Mouse (Mus musculus): ENCODE measurements at regions not wholly inside any gene's neighbourhood (a gene's known extent, or its start where the extent isn't known, plus 50 kb on each side); places are given as distances from the start of the nearest gene placed in this dataset.
"Not testable (repeated sequence)": the region's sequence is repeated elsewhere in the genome, so short reads cannot be mapped to it uniquely, and the experiment has no call there.

DNA sequence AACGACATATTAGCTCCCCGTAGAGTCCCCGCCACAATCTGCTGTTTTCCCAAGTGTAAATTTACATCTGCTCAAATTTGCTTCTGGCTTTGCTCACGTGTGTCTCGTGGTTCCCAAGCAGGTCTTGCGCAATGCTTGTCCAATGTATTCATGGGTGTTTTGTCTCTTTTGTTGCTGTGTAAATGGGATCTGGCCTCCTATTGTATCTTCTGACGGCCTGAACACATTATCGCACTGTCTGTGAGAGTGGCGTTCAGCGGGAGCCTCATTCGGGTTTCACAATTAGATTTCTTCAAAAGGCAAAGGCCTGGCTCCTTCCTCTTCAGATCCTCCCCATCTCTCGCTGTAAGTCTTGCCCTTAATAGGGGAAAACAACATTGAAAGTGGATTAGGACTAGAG lies 274.5 kb downstream of the Fam19a5 start:
- peak; percentile 28 for DNase-seq (ENCODE audit: low spot score)
- Histone ChIP-seq H3K4me1 (peaks cover 22% of the 10 kb centered on the region), H3K4me3 (0 out of 2 replicates have a peak overlapping the region, but pooled peaks have one; percentile 14), H3K27me3 (ENCODE audit: low read depth, poor library complexity, severe bottlenecking) (peaks cover 55% of the 10 kb centered on the region), H3K9me3 (replicated peaks) (no peaks in the 10 kb centered on the region), H3K36me3 (no peaks in the 10 kb centered on the region), H3K27ac (replicated peaks) (no peak overlapping the region)
- WGBS: 41% methylated on average over 12 of the region's 12 CpGs

DNA sequence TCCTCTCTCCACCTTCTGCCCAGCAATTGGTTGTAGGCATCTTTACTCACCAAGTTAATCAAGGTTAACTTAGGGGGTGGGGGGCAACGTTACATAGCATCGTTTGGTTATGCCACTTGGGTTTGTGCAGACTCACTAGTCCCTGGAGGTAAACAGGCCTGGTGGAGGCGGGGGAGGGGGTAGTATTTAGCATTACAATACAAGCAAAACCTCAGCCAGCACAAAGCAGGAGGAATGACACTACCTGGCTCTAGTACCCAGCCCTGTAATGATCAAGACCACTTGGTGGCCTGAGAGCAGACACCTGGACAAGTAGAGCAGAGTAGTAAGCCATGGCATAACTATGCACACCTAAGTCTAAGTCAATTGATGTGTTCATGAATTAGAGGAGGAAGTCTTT lies 298.0 kb downstream of the Fam19a5 start:
- no peak overlapping the region for H3K4me3 ChIP-seq
- peaks cover 9% of the 10 kb centered on the region for H3K4me1 ChIP-seq
- WGBS: 55% methylated on average over 3 of the region's 3 CpGs

DNA sequence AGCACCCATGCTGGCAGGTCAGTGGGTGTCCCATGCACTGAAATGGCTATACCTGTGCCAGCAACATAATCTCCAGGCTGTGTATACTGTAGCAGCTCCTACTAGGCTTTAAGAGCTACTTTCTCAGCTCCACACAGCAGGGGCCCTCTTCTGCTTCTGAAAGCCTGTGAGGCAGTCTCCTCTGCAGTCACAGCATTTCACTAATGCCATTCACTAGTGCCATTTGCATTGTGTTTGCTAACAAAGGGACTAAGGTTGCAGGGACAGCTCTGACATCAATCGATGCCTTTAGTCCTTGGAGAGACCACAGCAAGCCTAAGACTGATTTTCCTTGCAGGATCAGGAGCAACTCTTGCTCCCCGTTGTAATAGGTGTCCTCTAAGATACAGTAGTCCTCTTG lies 315.0 kb downstream of the Fam19a5 start:
- H3K4me3 ChIP-seq: no peak overlapping the region
- peak; percentile 27 for DNase-seq (ENCODE audit: low spot score)
- no peaks in the 10 kb centered on the region for H3K36me3 ChIP-seq
- H3K9me3 ChIP-seq (replicated peaks): no peaks in the 10 kb centered on the region
- H3K27ac ChIP-seq (replicated peaks): peak overlapping the region; percentile 46; the same call in 1 of the 2 replicates
- 6% methylated on average over 2 of the region's 2 CpGs for WGBS
- peaks cover 33% of the 10 kb centered on the region for H3K4me1 ChIP-seq
- peaks cover 21% of the 10 kb centered on the region for H3K27me3 ChIP-seq (ENCODE audit: low read depth, poor library complexity, severe bottlenecking)

More for the DNA sequence above, 298.0 kb downstream of the Fam19a5 start:
- no peaks in the 10 kb centered on the region for H3K27me3 ChIP-seq (ENCODE audit: low read depth, poor library complexity, severe bottlenecking)
- H3K36me3 ChIP-seq: no peaks in the 10 kb centered on the region
- DNase-seq (ENCODE audit: low spot score): no peak
- H3K9me3 ChIP-seq (replicated peaks): no peaks in the 10 kb centered on the region
- H3K27ac ChIP-seq (replicated peaks): no peak overlapping the region

DNA sequence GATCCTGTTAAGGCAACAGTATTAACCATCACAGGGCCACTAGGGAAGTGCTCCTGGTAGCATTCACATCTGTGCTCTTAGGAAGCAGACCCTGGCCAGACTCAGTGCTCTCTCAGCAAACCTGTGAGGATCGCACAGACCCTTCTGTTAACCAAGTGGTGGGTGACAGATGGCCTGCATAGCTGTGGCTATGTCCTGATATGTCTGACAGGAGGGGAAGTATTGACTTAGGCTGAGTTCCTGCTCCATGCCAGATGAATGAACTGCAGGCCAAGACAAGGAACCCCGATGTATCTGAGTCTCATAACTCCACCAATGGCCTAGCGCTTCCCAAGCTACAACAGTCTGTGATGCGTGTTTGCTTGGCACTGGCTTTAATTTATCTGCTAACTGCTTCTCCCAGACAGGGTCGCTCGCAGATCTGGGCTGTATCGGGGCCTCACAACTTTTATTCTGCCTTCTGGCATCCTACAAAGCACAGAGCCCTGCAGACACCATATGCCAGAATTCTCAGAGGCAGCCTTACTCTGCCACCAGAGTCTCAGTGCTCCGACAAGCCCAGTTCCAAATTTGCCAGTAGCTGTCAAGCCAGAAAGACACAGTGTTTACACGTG lies 332.3 kb downstream of the Fam19a5 start:
- WGBS: 88% methylated on average over 9 of the region's 9 CpGs
- no peak overlapping the region for H3K27ac ChIP-seq (replicated peaks)
- no peaks in the 10 kb centered on the region for H3K9me3 ChIP-seq (replicated peaks)
- H3K27me3 ChIP-seq (ENCODE audit: low read depth, poor library complexity, severe bottlenecking): peaks cover 6% of the 10 kb centered on the region; the same call in 1 of the 2 replicates
- no peak overlapping the region for H3K4me3 ChIP-seq
- H3K4me1 ChIP-seq: no peaks in the 10 kb centered on the region
- no peaks in the 10 kb centered on the region for H3K36me3 ChIP-seq
- no peak for DNase-seq (ENCODE audit: low spot score)

DNA sequence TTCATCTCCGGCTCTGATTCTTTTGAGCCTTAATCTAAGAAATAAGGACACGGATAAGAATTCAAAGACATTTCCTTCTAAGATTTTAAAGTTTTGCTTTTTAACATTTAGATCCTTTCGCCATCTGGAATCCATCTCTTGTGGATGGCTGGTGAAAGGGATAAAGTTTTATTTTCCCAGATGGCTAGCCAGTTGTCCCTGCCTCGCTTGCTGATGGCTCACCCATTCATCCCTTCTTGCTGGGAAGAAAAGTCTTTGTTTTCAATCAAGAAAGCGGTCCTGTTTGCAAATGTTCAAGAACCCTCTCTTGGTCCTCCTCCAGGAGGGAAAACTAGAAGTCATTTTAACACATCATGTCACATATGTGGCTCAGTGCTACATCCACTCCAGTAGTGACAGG lies 346.8 kb downstream of the Fam19a5 start:
- Histone ChIP-seq H3K4me3 (no peak overlapping the region), H3K27me3 (ENCODE audit: low read depth, poor library complexity, severe bottlenecking) (no peaks in the 10 kb centered on the region), H3K36me3 (no peaks in the 10 kb centered on the region), H3K4me1 (no peaks in the 10 kb centered on the region), H3K9me3 (replicated peaks) (0 out of 2 replicates have a peak, but pooled peaks cover 4% of the 10 kb centered on the region), H3K27ac (replicated peaks) (no peak overlapping the region)
- DNase-seq (ENCODE audit: low spot score): no peak
- WGBS: 91% methylated on average over 5 of the region's 5 CpGs

DNA sequence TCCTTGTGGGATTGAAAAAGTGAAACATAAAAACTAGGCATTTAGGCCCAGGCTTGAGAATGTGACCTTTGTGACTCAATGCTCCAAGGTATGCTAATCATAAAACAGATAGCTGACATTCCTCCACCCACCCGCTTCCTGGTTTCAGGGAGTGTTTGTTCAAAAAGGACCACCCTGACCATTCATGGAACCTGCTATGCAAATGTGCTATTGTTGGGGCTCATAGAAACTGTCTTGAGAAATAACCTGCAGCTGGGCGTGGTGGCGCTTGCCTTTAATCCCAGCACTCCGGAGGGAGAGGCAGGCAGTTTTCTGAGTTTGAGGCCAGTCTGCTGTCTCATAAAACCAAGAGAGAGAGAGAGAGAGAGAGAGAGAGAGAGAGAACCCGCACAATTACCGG lies 350.8 kb downstream of the Fam19a5 start:
- H3K27me3 ChIP-seq (ENCODE audit: low read depth, poor library complexity, severe bottlenecking); H3K9me3 ChIP-seq (replicated peaks); H3K27ac ChIP-seq (replicated peaks); DNase-seq (ENCODE audit: low spot score); H3K36me3 ChIP-seq; H3K4me3 ChIP-seq; H3K4me1 ChIP-seq: not testable (repeated sequence)
- 96% methylated on average over 6 of the region's 6 CpGs for WGBS

DNA sequence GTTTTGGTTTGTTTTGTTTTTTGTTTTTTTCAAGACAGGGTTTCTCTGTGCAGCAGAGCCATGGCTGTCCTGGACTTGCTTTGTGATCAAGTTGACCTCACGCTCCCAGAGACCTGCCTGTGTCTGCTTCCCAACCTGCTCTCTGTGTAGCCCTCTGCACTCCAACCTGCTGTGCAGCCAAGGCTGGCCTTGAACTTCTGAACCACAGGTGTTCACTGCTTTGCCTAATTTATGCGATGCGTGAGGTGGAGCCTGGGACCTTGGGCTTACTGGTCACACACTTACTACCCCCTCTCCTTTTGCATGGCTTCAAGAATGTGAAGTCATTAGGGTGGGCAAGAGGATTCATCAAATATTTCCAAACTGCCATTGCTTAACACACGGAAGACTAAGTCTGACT lies 354.6 kb downstream of the Fam19a5 start:
- Histone ChIP-seq H3K9me3 (replicated peaks) (0 out of 2 replicates have a peak, but pooled peaks cover 4% of the 10 kb centered on the region), H3K4me1 (no peaks in the 10 kb centered on the region), H3K36me3 (no peaks in the 10 kb centered on the region), H3K27ac (replicated peaks) (no peak overlapping the region), H3K4me3 (no peak overlapping the region), H3K27me3 (ENCODE audit: low read depth, poor library complexity, severe bottlenecking) (no peaks in the 10 kb centered on the region)
- 86% methylated on average over 4 of the region's 4 CpGs for WGBS
- no peak for DNase-seq (ENCODE audit: low spot score)

DNA sequence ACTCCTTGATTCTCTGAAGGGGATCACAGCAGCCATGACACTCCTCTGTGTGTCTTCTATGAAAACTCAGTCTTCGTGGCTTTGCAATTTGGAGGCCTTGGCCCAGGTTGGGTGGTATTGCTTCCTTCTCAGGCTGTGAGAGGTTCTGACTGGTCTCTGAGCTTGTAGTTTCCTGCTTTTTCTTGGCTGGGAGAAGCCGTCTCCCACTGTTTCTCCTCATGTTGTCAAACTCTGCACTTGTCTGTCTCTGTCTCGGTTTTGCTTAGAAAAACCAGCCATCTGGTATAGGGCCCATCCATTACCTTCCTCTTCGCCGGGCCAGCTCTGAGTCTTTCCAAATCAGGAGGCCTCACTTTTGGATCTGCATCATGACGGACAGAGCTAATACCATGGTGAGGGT lies 360.3 kb downstream of the Fam19a5 start:
- no peak overlapping the region for H3K4me3 ChIP-seq
- no peaks in the 10 kb centered on the region for H3K27me3 ChIP-seq (ENCODE audit: low read depth, poor library complexity, severe bottlenecking)
- H3K9me3 ChIP-seq (replicated peaks): no peaks in the 10 kb centered on the region
- WGBS: 88% methylated on average over 6 of the region's 6 CpGs
- H3K4me1 ChIP-seq: no peaks in the 10 kb centered on the region
- DNase-seq (ENCODE audit: low spot score): no peak
- no peaks in the 10 kb centered on the region for H3K36me3 ChIP-seq
- H3K27ac ChIP-seq (replicated peaks): no peak overlapping the region

DNA sequence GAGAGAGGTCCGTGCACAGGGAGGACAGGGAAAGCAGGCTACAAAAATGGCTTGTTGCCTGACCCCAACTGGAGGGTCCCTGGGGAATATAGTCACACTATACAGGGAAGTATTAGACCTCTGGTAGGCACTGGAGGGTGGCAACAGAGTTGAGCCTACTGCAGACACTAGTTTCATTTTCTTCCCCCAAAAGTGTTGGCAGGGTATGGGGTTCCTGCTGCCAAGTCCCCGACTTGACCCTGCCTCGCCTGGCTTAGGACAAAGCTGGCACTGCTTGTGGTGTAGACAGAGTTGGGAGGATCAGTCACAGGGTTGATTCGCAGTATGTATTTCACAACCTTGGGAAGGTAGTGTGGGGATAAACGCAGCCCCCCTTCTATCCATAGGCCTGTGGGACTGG lies 362.2 kb downstream of the Fam19a5 start:
- Histone ChIP-seq H3K36me3 (no peaks in the 10 kb centered on the region), H3K9me3 (replicated peaks) (no peaks in the 10 kb centered on the region), H3K4me3 (no peak overlapping the region), H3K27ac (replicated peaks) (no peak overlapping the region), H3K4me1 (peaks cover 4% of the 10 kb centered on the region; the same call in 1 of the 2 replicates), H3K27me3 (ENCODE audit: low read depth, poor library complexity, severe bottlenecking) (no peaks in the 10 kb centered on the region)
- DNase-seq (ENCODE audit: low spot score): no peak
- WGBS: 90% methylated on average over 5 of the region's 5 CpGs

DNA sequence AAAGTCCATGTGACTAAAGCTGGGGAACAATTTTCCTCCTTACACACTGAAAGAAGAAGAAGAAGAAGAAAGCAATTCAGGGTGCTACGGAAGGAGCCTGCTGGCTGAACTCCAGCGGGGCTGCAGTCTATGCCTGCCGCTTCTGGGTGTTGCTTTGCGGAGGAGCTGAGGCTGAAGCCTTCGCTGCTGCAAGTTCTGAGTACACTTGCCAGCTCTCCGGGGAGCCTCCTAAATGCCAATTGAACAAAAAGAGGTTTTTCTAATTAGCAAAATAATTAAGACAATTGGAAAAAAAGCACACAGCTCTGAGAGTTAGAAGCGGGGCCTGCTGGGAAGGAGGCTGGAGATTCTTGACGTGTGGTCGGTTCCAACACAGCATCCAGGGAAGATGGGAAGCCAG lies 378.0 kb downstream of the Fam19a5 start:
- no peak overlapping the region for H3K4me3 ChIP-seq
- H3K36me3 ChIP-seq: no peaks in the 10 kb centered on the region
- no peaks in the 10 kb centered on the region for H3K27me3 ChIP-seq (ENCODE audit: low read depth, poor library complexity, severe bottlenecking)
- DNase-seq (ENCODE audit: low spot score): no peak
- H3K4me1 ChIP-seq: no peaks in the 10 kb centered on the region
- no peaks in the 10 kb centered on the region for H3K9me3 ChIP-seq (replicated peaks)
- H3K27ac ChIP-seq (replicated peaks): no peak overlapping the region
- 49% methylated on average over 9 of the region's 9 CpGs for WGBS

DNA sequence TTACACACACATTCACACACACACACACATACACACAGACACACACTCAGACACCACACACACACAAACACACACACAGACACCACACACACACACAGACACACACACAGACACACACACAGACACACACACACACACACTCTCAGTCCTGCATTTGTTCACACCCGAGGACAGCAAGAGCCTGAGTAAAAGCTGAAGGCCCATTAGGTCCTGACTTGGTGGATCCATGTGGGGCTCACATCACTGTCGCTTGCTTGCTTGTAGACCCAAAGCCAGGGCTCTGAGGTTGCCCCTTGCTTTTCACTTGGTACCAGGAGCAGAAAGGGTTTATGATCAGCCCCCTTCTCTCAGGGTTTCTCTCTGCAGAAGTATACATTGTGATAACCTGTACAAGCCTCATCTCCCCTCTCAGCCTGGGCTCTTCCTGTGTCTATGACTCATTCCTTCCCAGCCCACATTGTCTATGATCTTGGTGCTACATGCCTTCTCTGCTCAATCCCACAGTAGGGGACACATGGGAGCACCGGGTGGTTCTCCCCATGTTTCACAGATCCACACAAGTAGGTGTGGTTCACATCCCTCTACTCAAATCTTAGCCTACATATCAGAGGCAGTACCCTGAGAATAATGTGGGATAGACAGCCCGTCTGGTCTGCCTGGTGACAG lies 378.8 kb downstream of the Fam19a5 start:
- DNase-seq (ENCODE audit: low spot score): no peak
- Histone ChIP-seq H3K9me3 (replicated peaks) (no peaks in the 10 kb centered on the region), H3K27me3 (ENCODE audit: low read depth, poor library complexity, severe bottlenecking) (no peaks in the 10 kb centered on the region), H3K4me3 (no peak overlapping the region), H3K27ac (replicated peaks) (no peak overlapping the region), H3K4me1 (no peaks in the 10 kb centered on the region), H3K36me3 (no peaks in the 10 kb centered on the region)
- WGBS: 81% methylated on average over 4 of the region's 4 CpGs

DNA sequence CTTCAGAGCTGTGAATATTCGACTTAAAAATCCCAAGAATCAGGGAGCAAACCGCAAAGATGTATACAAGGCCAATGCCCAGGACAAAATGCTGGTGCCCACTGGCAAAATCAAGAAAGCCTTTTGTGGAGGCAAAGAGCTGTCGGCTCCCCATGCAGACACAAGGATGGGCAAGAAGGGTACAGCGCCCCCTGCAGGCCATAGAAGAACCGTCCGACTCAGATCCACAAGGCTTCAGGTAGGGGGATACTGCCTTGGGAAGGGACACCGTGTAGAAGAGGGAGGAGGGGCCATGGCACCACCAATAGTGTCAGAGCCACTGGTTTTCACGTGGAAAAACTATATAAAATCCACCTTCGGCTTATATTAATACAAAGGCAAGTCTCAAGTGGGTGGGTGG lies 379.8 kb downstream of the Fam19a5 start:
- no peak overlapping the region for H3K4me3 ChIP-seq
- H3K36me3 ChIP-seq: no peaks in the 10 kb centered on the region
- DNase-seq (ENCODE audit: low spot score): peak; percentile 37
- no peak overlapping the region for H3K27ac ChIP-seq (replicated peaks)
- no peaks in the 10 kb centered on the region for H3K9me3 ChIP-seq (replicated peaks)
- H3K27me3 ChIP-seq (ENCODE audit: low read depth, poor library complexity, severe bottlenecking): no peaks in the 10 kb centered on the region
- WGBS: 39% methylated on average over 9 of the region's 9 CpGs
- H3K4me1 ChIP-seq: no peaks in the 10 kb centered on the region

DNA sequence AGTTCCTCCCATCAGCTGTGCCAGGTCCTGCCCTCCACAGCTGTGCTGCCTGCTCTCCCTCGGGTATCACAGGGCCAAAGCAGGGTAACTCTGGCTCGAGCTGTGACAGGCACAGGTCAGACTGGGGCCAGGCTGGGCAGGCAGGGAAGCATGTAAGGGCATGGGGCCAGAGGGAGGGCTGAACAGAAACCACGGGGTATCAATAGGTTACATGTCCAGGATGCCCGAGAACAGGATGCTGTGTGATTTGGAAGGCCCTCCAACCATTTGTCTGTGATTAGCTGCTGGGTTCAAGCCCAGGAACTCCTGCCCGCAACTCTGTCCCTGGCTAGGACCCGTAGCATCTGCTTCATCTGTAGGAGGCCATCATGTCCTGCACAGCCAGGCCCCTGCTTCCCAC lies 391.9 kb downstream of the Fam19a5 start:
- Histone ChIP-seq H3K27ac (replicated peaks) (no peak overlapping the region), H3K9me3 (replicated peaks) (no peaks in the 10 kb centered on the region), H3K27me3 (ENCODE audit: low read depth, poor library complexity, severe bottlenecking) (no peaks in the 10 kb centered on the region), H3K4me1 (no peaks in the 10 kb centered on the region), H3K4me3 (no peak overlapping the region), H3K36me3 (no peaks in the 10 kb centered on the region)
- WGBS: 78% methylated on average over 6 of the region's 6 CpGs
- no peak for DNase-seq (ENCODE audit: low spot score)

Data from midbrain, embryonic 10.5 days (tissue).